Mouse (Mus musculus): ENCODE results near the gene Sytl2.

Gene Sytl2

DNA sequence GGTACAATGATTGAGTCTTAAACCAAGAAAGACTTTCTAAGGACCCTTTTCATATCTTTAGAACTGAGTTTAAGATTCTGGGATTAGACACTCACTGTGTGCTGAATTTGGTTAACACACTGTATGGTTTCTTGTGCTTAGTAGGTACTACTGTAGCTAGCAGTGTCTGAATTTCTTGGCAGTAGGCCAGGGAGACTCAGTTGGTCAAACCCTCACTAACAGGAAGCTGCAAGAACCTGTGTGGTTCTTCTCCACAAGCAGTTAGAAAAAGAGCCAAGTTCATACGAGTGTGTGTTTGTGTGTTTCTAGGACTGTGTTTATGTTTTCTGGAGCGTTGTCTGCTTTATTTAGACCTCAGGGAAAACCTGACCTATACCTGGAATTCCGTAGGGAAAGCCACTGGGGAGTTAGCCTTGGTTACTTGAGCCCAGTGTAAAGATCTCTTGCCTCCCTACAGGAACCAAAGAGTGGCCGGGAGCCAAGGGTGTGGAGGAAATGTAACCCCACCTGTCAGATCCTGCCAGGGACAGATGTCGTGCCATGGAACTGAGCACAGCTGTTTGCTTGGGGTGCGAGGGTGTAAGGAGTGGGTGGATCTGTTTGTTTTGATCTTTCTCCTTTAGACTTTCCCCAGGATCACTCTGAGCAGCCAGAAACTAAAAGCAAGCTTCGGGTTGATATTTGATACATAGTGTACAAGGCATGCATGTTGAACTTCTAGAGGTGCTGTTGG is 10.3 kb downstream of the Sytl2 start:
- DNase-seq = peak; percentile 18 to 47

DNA sequence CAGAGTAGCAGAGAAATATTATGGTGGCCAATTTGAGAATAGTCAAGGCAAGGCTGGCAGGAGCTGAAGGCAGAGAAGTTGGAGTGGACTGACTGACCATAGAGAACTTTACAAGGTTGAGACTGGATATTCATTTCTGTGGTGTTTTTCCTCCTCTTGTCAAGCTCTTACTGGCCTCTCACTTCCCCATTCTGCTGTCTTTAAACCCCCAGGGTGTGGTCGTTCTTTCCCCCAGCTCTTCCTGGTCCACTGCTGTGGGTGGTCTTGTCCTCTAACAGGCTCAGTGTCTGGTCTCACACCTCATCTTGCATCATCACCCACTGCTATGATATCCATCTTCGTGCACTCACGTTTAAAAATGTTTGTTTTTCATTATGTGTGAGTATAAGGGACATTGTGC is 11.4 kb downstream of the Sytl2 start:
- DNase-seq = no peak

DNA sequence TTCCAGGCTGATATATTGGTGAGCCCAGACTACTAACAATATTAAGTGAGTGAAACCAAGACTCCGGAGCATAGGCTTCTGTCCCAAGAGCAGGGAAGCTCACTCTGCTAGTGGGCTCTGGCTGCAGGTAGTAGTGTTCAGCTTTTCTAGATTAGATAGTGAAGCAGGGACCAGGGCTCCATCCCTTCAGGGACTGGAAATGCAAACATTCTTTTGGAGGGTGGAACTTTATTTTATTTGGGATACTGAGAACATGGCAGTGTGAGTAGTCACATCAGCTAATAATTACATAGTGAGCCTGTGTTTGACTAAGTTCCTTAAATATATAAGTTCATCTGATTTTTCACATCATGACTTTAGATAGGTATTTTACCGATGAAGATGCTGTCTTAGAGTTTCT is 14.8 kb downstream of the Sytl2 start:
- no peak for DNase-seq

DNA sequence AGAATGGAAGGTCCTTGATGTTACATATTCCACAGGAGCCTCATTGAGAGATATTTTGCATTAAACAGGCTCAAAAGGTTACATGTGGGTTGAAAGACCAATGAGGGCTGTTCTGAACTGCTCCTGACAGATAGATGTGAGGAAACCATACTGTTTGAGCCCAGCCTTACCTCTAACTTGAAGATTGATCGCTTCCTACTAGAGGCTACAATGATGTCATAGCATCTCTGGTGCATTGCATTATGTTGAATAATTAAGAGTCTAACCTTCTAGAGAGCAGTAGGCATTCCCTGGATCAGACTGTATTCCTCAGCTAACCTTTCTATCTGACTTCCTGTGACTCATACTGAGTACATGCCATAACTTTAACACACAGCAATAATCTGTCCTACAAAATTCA is 17.4 kb downstream of the Sytl2 start:
- no peak for DNase-seq

DNA sequence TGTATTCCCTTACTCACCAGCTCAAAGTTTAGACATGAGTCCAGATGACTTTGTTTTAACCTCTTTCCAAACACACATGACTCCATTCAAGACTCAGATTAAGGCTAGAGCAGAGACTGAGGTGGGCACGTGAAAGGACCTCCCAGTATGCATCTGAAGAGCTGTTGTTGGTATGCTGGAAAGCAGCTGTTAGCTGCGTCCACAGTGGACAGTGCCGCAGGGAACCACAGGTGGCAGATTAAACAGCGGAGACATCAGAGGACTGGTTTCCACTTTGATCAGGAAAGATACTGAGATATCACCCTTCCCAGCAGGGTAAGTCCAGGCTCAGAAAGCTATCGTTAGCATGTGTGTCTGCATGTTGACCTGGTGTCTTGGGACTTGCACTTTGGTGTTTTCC is 18.1 kb downstream of the Sytl2 start:
- no peak for DNase-seq

DNA sequence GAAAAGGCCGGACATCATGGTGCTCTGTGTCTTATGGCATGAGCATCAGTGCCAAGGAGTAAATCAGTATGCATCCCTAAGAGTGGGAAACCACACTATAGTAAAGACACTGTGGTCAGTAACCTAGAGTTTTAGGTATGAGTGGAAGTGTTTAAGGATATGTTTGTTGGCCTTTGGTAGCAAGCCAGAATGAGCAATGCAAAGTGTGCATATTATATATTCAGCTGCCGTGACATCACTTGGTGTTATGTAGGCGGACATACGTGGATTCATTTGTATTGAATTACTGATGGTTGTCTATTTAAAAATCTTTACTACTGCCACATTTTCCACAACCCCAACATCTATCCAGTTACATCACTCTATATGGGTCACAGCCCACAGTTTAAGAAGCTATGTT is 23.1 kb downstream of the Sytl2 start:
- DNase-seq = no peak

DNA sequence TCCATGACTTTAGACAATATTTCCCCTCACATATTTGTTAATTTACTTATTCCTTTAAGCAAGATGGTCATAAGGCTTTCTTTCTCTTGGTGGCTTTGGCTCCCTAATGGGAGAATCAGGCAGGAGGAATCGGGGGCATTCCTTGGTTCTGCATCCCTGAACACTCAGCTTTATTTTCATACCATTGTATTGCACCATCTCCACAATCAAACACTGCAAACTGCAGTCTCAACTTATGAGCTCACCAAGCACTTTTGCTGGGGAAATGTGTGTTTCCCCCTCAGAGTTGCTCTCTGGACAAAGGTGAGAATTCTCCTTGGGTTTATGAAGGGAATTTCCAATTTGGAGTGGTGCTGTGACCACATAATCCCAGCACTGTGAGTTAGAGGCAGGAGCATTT is 28.1 kb downstream of the Sytl2 start:
- no peak for DNase-seq

DNA sequence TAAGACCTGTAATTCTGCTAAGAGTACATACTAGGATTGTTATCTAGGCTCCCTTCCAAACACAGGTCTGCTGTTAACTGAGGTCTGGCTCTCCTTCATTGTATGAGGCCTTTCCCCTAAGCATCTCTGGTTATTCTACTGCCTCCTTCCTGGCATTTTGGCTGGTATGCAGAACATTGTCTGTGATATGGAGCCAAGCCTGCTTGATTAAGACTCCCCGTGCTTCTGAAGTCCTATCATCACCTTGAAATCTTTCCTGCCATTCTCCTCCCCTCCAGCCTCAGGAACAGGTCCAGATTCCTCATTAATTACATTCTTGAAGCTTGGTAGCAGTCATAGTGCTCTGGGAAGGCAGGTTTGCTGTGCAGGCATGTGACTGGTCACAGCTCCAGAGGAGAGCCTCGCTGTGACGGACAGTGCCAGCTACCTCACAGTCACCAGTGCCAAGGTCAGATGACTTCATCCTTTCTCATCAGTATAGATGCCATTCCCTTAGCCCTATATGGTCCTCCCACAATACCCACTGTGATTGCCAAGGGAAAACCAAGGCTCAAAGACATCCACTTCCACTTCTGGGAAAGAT is 30.5 kb downstream of the Sytl2 start:
- DNase-seq = no peak

DNA sequence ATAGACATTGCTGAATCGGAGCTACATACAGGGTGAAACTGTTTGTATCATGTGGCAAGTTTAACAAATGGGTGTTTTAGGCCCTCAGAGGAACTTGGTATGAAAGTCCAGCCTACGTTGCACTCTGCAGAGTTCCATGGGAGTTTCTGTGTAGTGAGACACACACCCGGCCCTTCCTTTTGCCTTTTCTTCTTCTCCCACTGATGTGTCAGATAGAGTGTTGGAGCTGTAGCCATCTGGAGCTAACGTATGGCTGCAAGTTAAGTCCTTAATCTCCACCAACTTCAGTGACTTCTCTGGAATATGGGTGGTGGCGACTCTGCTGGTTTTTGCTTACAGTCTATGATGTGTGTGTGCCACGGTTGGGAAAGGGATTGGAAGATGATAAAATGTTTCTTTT is 32.3 kb downstream of the Sytl2 start:
- DNase-seq = no peak

DNA sequence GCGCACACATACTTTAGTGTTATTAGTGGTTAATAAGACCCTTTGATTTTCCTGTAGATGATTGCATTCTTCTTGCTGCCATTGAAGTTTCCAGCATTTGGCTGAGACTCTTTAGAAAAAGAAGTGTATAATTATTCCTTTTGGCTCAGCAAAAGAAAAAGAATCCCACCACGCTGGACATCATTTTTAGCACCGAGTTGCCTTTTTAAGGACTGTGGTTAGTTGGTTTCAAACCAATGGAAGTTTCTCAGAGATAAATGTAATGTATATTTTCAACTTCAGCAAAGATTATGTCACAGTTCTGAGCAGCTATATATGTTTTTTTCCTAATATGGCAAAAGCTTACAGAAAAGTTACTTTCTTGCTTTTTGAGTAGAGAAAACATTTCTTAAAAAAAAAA is 32.8 kb downstream of the Sytl2 start:
- no peak for DNase-seq

DNA sequence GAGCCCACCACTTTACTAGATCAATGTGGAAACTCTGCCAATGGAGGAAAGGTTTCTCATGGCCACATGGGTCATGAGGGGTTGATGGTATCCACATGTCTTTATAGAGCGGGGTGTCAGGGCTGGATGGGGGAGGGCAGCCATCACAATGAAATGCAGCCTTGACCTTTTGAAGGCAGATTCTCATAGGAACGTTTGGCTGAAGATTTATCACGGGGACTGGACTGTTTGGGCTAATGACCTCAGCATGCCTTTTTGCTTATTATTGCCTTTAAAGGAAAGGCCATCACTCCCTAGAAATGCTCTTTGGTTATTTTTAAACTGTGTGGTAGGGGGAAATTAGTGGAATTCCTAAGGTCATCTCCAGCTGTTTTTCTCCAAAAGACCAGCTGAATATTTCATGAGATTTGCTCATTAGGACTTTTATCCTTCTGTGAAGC is 33.7 kb downstream of the Sytl2 start:
- peak; percentile 18 to 39 for DNase-seq

DNA sequence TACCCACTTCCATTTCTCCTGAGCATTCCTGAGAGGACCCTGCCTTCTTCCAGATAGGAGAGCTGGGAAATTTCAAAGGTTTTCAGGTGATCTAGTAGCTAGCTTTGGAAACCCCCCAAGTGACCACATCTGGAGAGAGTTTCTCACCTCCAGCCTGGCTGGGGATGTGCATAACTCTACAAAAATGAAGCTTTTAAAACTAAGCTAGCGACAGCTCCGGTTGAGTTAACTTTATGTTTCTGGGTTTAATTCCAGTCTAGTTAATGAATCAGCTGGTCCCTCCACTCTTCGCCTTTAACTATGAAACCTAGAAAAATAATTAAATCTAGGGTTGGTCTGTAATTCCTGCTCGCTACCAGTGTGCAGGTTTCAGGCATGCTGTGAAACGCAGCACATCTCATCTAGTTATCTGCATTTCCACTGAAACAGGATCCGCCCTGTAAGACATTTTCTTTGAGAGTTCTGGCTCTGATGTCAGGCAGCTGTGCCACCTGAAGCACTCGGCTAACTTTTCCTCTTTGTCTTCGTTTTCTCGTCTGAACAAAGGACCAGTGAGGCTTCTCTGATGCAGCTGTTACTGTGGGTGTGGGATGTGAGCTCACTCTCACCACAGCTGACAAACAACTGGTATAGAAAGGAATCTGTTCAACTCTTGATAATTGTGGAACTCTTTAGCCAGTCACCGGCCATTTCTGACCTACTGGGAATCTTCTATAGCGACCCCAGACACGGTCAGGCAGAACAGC is 39.3 kb downstream of the Sytl2 start:
- no peak for DNase-seq

DNA sequence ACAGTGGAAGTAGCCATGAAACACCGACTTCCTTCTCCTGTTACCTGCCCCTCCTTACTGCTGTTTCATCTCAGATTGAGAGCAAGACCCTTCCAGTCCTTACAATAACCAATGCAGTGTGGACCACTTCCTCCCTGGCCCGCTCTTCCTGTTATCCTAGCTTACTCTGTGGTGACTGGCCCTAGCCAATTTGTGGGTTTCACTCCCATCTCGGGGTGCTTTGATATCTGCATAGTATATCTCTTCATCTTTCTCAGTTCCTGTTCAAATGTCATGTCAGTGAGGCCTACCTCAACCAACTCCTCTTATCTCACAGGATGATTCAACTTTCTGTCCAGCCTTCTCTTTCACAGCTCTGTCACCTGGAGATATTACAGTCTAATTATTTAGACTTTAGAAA is 42.9 kb downstream of the Sytl2 start:
- no peak for DNase-seq

DNA sequence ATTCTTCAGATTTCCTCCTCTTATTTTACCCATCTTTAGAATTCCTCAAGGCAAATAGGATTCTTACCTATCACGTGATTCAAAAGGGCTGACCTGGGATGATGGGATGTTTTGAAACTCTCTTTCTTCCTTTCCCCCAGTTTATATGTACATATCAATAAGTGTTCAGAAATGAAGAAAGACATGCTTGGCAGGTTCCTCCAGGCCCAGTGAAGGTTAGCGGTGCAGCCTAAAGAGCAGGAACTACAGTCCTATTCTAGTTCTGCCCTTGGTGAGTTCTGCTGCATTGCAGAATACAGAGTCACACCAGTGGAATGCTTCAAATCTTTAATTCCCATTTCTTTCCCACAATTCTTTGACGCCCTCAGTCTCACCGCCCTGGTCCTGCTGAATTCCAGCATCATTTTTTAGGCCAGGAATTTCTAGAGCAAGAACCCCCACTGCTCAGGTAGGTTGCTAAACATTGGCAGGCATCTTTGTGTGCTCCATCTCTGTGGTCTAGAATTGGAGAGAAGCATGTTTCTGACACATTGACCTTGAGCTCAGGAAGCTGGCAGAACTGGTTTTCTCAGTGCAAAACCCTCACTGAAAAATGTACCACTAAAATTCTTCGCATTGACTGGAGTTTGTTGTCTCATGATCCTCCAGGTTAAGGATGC is 45.9 kb downstream of the Sytl2 start:
- DNase-seq = no peak

DNA sequence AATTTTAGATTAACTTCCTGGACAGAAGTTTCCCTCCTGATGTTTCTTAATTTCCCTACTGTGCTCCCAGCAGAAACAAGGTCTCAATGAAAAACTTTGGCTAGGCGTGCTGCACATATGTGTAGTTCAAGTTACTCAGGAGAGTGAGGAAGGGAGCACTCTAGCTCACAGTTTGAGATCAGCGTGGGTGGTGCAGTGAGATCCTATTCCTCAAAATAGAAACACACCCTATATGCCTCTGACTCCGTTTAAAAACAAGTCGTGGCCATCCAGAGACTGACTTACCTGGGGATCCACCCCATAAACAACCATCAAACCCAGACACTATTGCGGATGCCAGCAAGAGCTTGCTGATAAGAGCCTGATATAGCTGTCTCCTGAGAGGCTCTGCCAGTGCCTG is 47.0 kb downstream of the Sytl2 start:
- DNase-seq = no peak

DNA sequence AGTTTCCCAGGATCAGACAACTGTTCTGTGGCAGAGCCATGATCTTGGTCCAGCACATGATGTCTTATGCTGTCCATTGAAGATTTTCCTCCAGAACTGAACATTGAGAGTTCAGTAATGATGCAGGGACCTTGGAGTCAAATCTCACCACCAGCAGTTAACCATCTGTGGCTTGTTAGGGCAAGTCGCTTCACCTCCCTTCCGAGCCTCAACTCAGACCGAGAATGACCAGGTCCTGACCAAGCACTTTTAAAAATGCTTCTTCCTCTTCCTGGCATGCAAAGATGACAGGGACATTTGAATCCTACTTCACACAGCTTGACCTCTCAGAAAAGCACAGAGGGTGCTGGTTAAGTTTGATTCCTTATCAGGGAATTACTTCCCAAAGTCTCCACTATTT is 50.1 kb downstream of the Sytl2 start:
- no peak for DNase-seq

DNA sequence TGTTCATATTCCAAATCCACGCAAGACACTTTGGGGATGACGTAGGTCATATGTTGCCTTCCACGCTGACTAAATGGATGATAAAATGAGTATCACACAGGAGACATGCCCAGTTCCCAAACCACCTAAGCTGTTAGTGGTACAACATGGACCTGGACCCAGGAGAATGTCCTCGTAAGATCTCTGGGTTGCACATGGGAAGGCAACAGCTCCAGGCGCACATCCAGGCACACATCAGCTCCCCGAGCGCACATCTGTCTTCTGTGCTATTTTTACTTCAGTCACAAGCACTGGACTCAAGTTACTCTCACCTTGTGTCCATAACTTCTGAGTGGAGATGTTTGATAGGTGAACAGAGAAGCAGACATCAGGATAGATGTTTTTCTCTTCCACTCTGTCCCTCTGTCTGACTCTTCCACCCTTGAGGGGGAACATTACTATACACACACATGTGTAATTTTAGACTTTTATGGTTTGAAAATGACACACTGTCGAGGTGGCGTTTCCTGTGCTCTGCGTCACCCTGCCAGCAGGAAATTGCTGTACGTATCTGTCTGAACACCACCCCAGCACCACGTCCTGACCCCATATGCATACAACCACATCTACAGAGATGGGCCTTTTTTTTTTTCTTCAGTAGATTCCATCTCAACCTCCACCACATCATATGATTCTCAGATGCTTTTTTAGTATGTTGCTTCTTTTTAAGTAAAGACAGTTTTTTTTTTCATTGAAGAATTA is 51.6 kb downstream of the Sytl2 start:
- DNase-seq = no peak

DNA sequence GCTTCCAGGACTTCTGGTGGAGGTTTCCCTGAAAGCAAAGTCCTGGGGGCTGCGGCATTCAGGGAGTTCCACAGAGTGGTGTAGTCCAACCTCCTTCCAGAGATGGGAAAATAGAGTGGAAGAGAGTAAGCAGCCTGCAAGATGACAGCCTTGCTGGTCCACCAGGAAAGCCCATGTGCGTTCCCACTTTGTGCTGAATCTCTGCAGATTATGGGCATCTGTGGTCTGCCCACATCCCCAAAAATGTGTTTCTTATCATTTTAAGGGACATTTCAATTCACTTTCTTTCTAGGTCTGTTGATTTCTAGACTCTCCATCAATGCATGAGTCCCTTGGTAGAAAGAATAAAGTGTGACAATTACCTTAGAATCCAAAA is 52.2 kb downstream of the Sytl2 start:
- DNase-seq = no peak

DNA sequence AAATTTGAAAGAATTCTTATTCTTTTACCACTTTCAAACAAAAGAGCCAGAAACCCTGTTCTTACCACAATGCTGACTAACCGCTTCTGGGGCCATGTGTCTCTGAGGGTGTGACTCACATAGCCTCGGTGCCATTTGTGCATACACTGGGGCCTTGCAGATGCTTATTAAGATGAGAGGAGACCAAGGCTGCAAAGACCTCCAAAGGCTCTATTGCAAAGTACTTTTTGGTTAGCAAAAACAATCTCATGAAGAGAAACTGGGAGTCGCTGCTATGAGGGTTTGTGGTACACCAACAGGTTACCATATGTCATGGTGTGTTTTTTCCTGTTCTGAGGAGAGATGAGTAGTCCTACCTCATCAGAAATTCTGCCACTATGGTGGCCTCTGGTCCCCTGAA is 53.4 kb downstream of the Sytl2 start:
- no peak for DNase-seq

DNA sequence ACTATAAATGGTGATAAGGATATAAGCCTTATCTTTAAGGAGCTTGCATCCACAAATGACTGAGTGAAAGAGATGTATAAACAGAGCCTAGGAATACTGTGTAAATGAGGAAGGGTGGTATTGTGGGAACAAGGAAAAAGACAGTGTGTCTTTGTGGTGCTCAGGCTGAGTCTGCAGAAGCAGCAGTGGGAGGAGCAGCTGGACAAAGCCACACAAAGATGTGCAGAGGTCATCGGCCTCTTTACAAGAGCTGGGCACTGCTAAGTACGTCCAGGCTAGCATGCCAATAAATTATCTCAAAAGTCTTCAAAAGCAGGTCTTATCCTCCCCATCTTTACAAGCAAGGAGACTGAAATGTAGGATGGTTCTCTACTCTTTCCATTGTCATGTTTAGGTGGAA is 53.9 kb downstream of the Sytl2 start:
- DNase-seq = no peak

DNA sequence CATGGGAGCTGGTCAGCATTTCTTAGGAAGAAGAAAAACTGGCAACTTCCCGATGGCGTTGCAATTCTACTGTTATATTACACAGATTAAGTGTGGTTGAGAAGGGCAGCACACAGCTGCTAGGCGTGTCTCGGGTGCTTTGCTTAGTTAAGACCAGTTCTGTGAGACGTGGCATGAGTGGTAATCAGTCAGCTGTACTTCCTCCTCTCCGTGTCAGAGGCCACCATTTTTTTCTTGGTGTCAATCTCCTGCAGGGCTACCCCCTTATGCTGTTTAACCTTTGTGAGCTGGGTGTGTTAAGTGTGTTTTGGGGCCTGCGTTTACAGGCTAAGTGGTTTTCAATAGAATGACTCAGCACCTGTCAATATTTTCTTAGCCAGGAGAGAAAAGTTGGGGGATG is 60.7 kb downstream of the Sytl2 start:
- no peak for DNase-seq

DNA sequence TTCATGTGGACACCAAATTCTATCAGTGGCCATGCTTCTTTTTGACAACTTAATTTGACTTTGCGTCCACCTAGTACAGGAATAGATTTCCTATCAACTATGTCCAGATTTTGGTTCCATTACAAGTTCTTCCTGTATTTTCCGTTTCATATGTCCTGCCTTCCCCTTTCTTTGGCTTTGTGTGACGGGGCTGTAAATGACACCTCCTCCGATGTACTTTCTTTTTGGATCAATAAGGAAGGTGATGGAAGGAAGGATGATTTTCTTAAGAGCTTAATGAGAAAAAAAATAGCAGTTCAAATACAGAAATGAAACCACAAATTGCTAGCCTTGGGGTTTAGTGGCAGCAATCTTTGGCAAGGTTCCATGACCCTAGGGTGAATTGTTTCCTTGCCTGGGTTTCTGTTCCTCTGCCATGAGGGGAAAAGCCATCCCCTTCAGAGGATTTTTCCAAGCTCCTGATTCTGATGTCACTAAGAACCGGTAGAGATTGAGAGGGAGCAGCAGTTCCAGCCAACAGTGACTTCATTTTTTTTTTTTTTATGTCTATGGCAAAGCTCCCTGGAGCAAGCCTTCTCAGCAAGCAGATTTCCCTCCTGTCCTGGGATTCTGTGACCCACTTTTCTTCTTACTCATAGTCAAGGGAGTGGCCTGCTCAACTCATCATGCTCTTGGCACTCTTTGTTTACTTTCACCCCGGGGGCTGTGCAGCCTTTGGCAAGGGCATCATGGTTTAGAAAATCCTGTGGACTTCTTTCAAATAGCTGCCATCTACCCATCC is 68.2 kb downstream of the Sytl2 start:
- peak; percentile 33 to 42 for DNase-seq

Data from lung, postnatal 4 days (tissue).